ENCODE assay signal across 23 mouse cellular contexts in genomic region chr13:19422521-19422920, GRCm38 (mm10). TPM values are rescaled to one million over a fixed set of nuclear protein-coding genes. Genes with fewer than 3 reads are reported as not detected.
DNase-seq lines count a peak whose midpoint lies in the region; ATAC-seq and TF ChIP-seq lines count a peak whose summit lies in the region.
"Had no signal": no experiment of that assay in that cellular context is flagged by ENCODE, and none has a peak within 500 bp of the region (broad histone marks: within the 10 kb centered on the region; RNA-seq: fewer than 3 reads in every experiment).

No protein-coding gene starts in this region.

- no peak for DNase-seq in frontal cortex, postnatal 25 days (ENCODE audit: low spot score in 2 of 2)
- DNase-seq in left cerebral cortex, adult 2 months (ENCODE audit: extremely low spot score in 1 of 2, low spot score in 2 of 2) = no peak
- DNase-seq in left cerebral cortex, adult 9 months (ENCODE audit: low spot score in 2 of 2) = no peak
- peak; percentile 9 for DNase-seq in fibroblast of lung, adult 2 months (ENCODE audit: low read depth)
- DNase-seq in lung, postnatal 36 days = no peak
- no peak for DNase-seq in heart, postnatal 14 days
- DNase-seq: adrenal gland, adult 2 months; adrenal gland, postnatal 10 days; adrenal gland, postnatal 25 days; B cell, adult 2 months; cerebellum, adult 11-12 months; cerebellum, adult 2 months; cerebellum, adult 9-10 months; cerebellum, postnatal 10 days; cerebellum, postnatal 25 days had no signal

- ATAC-seq in frontal cortex, adult (ENCODE audit: low TSS enrichment) = peak; percentile 59; the same call in 1 of the 2 replicates
- ATAC-seq: CD4-positive, CD25-positive, alpha-beta regulatory T cell, adult 4 months; forebrain, embryonic 14.5 days; forebrain, embryonic 16.5 days had no signal

- 0 out of 2 replicates have a peak overlapping the region, but pooled peaks have one; percentile 15 for H3K27ac ChIP-seq in left cerebral cortex, adult 2 months
- H3K27ac ChIP-seq: embryonic facial prominence, embryonic 10.5 days; embryonic facial prominence, embryonic 12.5 days; forebrain, embryonic 10.5 days; forebrain, embryonic 12.5 days had no signal

- intact Hi-C loops in left cerebral cortex, adult 2 months (cut with DNase I) = no loop called here
- intact Hi-C loops in heart, postnatal 14 days (cut with DNase I) = no loop called here

- TF ChIP-seq CTCF in left cerebral cortex, adult 2 months (IDR thresholded peaks at IDR 0.05) = no peak

- H3K4me3 ChIP-seq in left cerebral cortex, adult 2 months = no peak overlapping the region
- H3K4me3 ChIP-seq: embryonic facial prominence, embryonic 10.5 days; embryonic facial prominence, embryonic 12.5 days; forebrain, embryonic 10.5 days; forebrain, embryonic 12.5 days had no signal

RNA-seq across cellular contexts. Expression of gene Stard3nl, which starts 26.9 kb away (rescaled TPM):
- total RNA-seq in left cerebral cortex, adult 2 months (2021) = 10 to 100 TPM; 63.8 to 69.7 TPM
- total RNA-seq in heart, postnatal 14 days (2021) = 10 to 100 TPM; 15.4 to 17.8 TPM
